19 mouse cellular contexts compared by ENCODE assay signal in genomic region chr8:19782736-19783135, GRCm38 (mm10). TPM values are rescaled to one million over a fixed set of nuclear protein-coding genes. Genes with fewer than 3 reads are reported as not detected.
DNase-seq lines count a peak whose midpoint lies in the region; TF ChIP-seq lines count a peak whose summit lies in the region.
"Not testable (repeated sequence)": the region's sequence is repeated elsewhere in the genome, so short reads cannot be mapped to it uniquely, and the experiment has no call there.
"Had no signal": no experiment of that assay in that cellular context is flagged by ENCODE, and none has a peak within 500 bp of the region (broad histone marks: within the 10 kb centered on the region; RNA-seq: fewer than 3 reads in every experiment).

No protein-coding gene starts in this region.

- TF ChIP-seq POLR2A in kidney, adult 2 months (IDR thresholded peaks at IDR 0.05; ENCODE audit: low read depth, low read length); thymus, adult 2 months (IDR thresholded peaks at IDR 0.05; ENCODE audit: control insufficient read depth, extremely low read depth, insufficient read depth, low read length, poor library complexity): not testable (repeated sequence)

- intact Hi-C loops in heart, postnatal 25 days (cut with DNase I) = not testable (repeated sequence)

- H3K27ac ChIP-seq in kidney, adult 2 months (ENCODE audit: insufficient read depth, low read depth, low read length); thymus, adult 2 months (ENCODE audit: control insufficient read depth, insufficient read depth, low read length): not testable (repeated sequence)

- DNase-seq in CD4-positive, CD25-positive, alpha-beta regulatory T cell, adult 2 months (ENCODE audit: low read depth, low spot score) = peak; percentile 9
- peak; percentile 40 to 70 for DNase-seq in adrenal gland, adult (ENCODE audit: inconsistent age in 2 of 2, low spot score in 1 of 2)
- peak; percentile 18 to 30 for DNase-seq in gastrocnemius, postnatal 4 days (ENCODE audit: low spot score in 2 of 2)
- peak; percentile 44 for DNase-seq in heart, postnatal 25 days (ENCODE audit: low spot score)
- peak; percentile 41 for DNase-seq in kidney, adult 2 months
- peak; percentile 26 for DNase-seq in thymus, adult 2 months

- H3K4me1 ChIP-seq in kidney, adult 2 months (ENCODE audit: control insufficient read depth, insufficient read depth, low read length); thymus, adult 2 months (replicated peaks; ENCODE audit: control insufficient read depth, insufficient read depth, low read length): not testable (repeated sequence)

- H3K4me3 ChIP-seq in kidney, adult 2 months (ENCODE audit: insufficient read depth, low read depth, low read length); thymus, adult 2 months (ENCODE audit: control insufficient read depth, insufficient read depth, low read length): not testable (repeated sequence)

- not testable (repeated sequence) for TF ChIP-seq CTCF in kidney, adult 2 months (conservative IDR thresholded peaks at IDR 0.05; ENCODE audit: insufficient read depth, insufficient read length, low read depth, low read length); thymus, adult 2 months (IDR thresholded peaks at IDR 0.05; ENCODE audit: borderline replicate concordance, control insufficient read depth, extremely low read depth, insufficient read depth, low read length, poor library complexity)

- not testable (repeated sequence) for H3K36me3 ChIP-seq in kidney, adult 2 months (ENCODE audit: control insufficient read depth, insufficient read depth, low read length); thymus, adult 2 months (ENCODE audit: control insufficient read depth, insufficient read depth, low read length)

- WGBS in kidney, adult 2 months = 81% methylated on average over 3 of the region's 3 CpGs
- 78% methylated on average over 3 of the region's 3 CpGs for whole genome bisulfite sequencing in thymus, adult 2 months

- H3K27me3 ChIP-seq in kidney, adult 2 months (replicated peaks; ENCODE audit: control insufficient read depth, insufficient read depth, low read length); thymus, adult 2 months (ENCODE audit: control insufficient read depth, insufficient read depth, low read length): not testable (repeated sequence)

RNA-seq across cellular contexts. Expression of gene 4930467E23Rik, which starts 53.4 kb away (rescaled TPM):
- under 1 TPM; 0.26 to 0.47 TPM for total RNA-seq in gastrocnemius, postnatal 4 days (2021)
- total RNA-seq in heart, postnatal 25 days (2021) = under 1 TPM; 0.13 to 0.25 TPM
- polyA plus RNA-seq in kidney, adult 2 months (2012; rRNA removed) = not detected in 2 replicates
- not detected in 2 replicates for polyA plus RNA-seq in thymus, adult 2 months (2012; rRNA removed)
- total RNA-seq: ES-E14; gastrocnemius, adult 18-20 months; gastrocnemius, postnatal 36 days; hematopoietic stem cell, adult 5-6 weeks had no signal
- polyA plus RNA-seq: embryonic facial prominence, embryonic 11.5 days; embryonic facial prominence, embryonic 14.5 days; forebrain, embryonic 10.5 days; forebrain, embryonic 13.5 days; forebrain, embryonic 16.5 days; heart, embryonic 10.5 days; heart, embryonic 13.5 days; heart, embryonic 16.5 days; hindbrain, embryonic 15.5 days had no signal
